Mouse (Mus musculus) G1E (cell line): ENCODE results near the gene Heg1.

Source experiments
- CTCF ChIP-seq: IDR thresholded peaks from 2 replicates; pipeline ENCODE4 v1.5.1; 2012; ENCODE audit warnings: low read depth, low read length, inconsistent platforms, mixed read lengths
- GATA1 ChIP-seq: IDR thresholded peaks from 2 replicates; pipeline ENCODE4 v1.6.1; 2012; ENCODE audit warnings: borderline replicate concordance, low read length, inconsistent platforms, mixed read lengths
- GATA2 ChIP-seq: IDR thresholded peaks from 2 replicates; pipeline ENCODE4 v1.6.1; 2012; ENCODE audit warnings: low read depth, low read length, inconsistent platforms, borderline replicate concordance
- POLR2AphosphoS5 ChIP-seq: IDR thresholded peaks from 2 replicates; pipeline ENCODE4 v1.6.1; 2012; ENCODE audit warnings: low read depth, low read length, inconsistent platforms; ENCODE audit not compliant: insufficient replicate concordance
- TAL1 ChIP-seq: conservative IDR thresholded peaks from 2 replicates; pipeline ENCODE4 v1.6.1; 2012; ENCODE audit warnings: low read depth, low read length, inconsistent platforms, mixed read lengths

- TF ChIP-seq CTCF (no peak), TAL1 (no peak), GATA1 (no peak), POLR2AphosphoS5 (no peak), GATA2 (no peak)
These were observed 15.7 kb upstream of the Heg1 start for GRCm38 (mm10) chr16:33668448-33668847.
